Mouse (Mus musculus) forebrain, embryonic 13.5 days (tissue): ENCODE measurements at regions not wholly inside any gene's neighbourhood (a gene's known extent, or its start where the extent isn't known, plus 50 kb on each side); places are given as distances from the start of the nearest gene placed in this dataset.
A peak's percentile ranks its signal among the peaks of the same experiment; 100 is the strongest.

Experiments
- ATAC-seq: fragments of 200-750 bp; cut with Nextera tagmentation; 2 replicates; pipeline ENCODE4 v1.8.0; 2017
- H3K27ac ChIP-seq: fragments of 300-500 bp; sonication (generic); 2 replicates; pipeline ENCODE4 v1.5.1; 2015; ENCODE audit warnings: inconsistent platforms, mild to moderate bottlenecking, moderate library complexity
- H3K27me3 ChIP-seq: fragments of 300-500 bp; sonication (generic); 2 replicates; pipeline ENCODE4 v1.6.1; 2015; ENCODE audit warnings: mild to moderate bottlenecking, inconsistent platforms
- H3K36me3 ChIP-seq: fragments of 300-500 bp; sonication (generic); 2 replicates; pipeline ENCODE4 v1.6.1; 2015; ENCODE audit warnings: mild to moderate bottlenecking, inconsistent platforms; ENCODE audit not compliant: poor library complexity, severe bottlenecking
- H3K4me1 ChIP-seq: fragments of 300-500 bp; sonication (generic); 2 replicates; pipeline ENCODE4 v1.6.1; 2015; ENCODE audit warnings: inconsistent platforms
- H3K4me2 ChIP-seq: fragments of 300-500 bp; sonication (generic); 2 replicates; pipeline ENCODE4 v1.6.1; 2015; ENCODE audit warnings: inconsistent platforms, mild to moderate bottlenecking, moderate library complexity
- H3K4me3 ChIP-seq: fragments of 300-500 bp; sonication (generic); 2 replicates; pipeline ENCODE4 v1.5.1; 2015; ENCODE audit warnings: mild to moderate bottlenecking, inconsistent platforms
- H3K9ac ChIP-seq: fragments of 300-500 bp; sonication (generic); 2 replicates; pipeline ENCODE4 v1.6.1; 2015; ENCODE audit warnings: mild to moderate bottlenecking, inconsistent platforms
- H3K9me3 ChIP-seq: fragments of 300-500 bp; sonication (generic); replicated peaks from 2 replicates; pipeline ENCODE4 v1.6.1; 2016; ENCODE audit warnings: inconsistent platforms
- WGBS: fragments of 180-500 bp; shearing (Covaris S2); methylation state at CpG from one replicate; pipeline ENCODE4 v1.1.7; 2015; 5-methylcytosine and 5-hydroxymethylcytosine counted together

DNA sequence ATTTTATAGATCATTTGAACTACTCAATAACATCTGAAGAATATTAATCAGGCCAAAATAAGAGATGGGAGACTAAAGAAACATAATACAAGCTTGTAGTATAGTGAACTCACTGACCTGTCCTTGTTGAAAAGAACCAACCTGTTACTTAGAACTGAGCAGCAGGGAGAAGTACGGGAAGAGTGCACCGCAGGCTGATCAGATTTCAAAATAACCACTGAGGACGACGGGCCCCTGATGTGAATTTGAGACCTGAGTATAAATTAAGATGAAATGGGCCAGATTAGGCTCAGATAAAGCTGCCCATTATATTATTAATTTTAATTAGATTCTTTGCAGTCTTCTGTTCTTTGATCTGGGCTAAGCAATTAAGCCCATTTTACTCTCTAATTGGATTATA lies 391.2 kb upstream of the Tyrp1 start:
- ATAC-seq = no peak
- 16% methylated on average over 4 of the region's 4 CpGs for WGBS
- no peak overlapping the region for H3K4me3 ChIP-seq

DNA sequence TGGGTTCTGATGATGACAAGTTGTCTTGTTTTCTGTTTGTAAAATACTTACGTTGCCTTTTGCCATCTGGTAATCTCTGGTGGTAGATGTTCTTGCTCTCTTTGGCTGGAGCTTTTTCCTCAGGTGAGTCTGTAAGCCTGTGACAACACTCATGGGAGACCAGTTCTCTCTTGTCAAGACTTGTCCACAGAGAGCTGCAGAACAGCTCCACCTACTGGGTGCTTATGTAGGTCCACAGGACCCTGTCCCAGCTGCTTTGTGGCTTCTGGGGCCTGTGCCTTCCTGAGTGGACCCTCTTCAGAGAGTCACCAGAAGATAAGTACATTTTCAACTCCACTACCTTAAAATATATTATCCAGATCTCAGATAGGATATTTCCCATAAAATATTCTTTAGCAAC lies 370.3 kb upstream of the Tyrp1 start:
- no peak overlapping the region for H3K9ac ChIP-seq
- H3K4me3 ChIP-seq = no peak overlapping the region
- no peaks in the 10 kb centered on the region for H3K36me3 ChIP-seq
- H3K27ac ChIP-seq = no peak overlapping the region
- no peaks in the 10 kb centered on the region for H3K27me3 ChIP-seq
- no peaks in the 10 kb centered on the region for H3K9me3 ChIP-seq
- 81% methylated on average over 1 of the region's 1 CpGs for WGBS
- no peak for ATAC-seq
- H3K4me2 ChIP-seq = no peak overlapping the region
- H3K4me1 ChIP-seq = no peaks in the 10 kb centered on the region

More for the DNA sequence above, 391.2 kb upstream of the Tyrp1 start:
- Histone ChIP-seq H3K9ac (no peak overlapping the region), H3K27ac (no peak overlapping the region), H3K36me3 (no peaks in the 10 kb centered on the region), H3K4me2 (no peak overlapping the region), H3K27me3 (no peaks in the 10 kb centered on the region), H3K9me3 (no peaks in the 10 kb centered on the region), H3K4me1 (no peaks in the 10 kb centered on the region)

DNA sequence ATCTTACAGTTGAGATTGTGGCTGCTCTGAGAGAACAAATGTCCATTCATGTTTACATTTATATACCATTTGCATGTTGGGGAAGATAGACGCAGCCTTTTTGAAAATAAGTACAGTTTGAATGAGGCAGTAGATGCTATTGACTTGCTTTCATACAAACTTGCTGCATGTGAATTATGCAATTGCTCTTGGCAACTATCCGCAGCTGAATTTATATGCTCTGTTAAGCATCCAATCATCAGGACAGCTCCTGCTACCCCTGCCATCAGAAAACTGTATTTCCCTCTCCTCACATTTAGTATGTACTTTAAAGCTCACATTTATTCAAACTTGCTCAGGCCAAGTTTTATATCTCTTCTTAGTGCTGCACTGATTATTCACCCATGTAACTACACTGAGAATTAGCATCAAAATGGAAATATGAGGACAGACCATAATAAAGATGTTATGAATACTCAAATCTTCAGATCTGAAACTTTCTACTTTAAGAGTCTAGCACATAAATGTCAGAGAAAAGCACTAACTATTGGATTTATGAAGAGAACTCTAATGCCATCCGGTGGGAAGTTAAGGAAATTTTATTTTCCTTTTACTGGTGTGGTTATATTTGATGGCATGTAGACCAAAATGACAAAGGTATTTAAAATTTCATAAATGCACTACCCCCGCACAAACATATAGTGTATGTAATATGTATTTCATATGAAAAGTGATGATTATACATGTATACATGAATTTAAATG lies 358.0 kb upstream of the Tyrp1 start:
- ATAC-seq = no peak
- Histone ChIP-seq H3K9ac (no peak overlapping the region), H3K27me3 (no peaks in the 10 kb centered on the region), H3K4me3 (no peak overlapping the region), H3K27ac (no peak overlapping the region), H3K36me3 (no peaks in the 10 kb centered on the region), H3K4me2 (no peak overlapping the region), H3K4me1 (no peaks in the 10 kb centered on the region), H3K9me3 (no peaks in the 10 kb centered on the region)
- 88% methylated on average over 4 of the region's 4 CpGs for WGBS

DNA sequence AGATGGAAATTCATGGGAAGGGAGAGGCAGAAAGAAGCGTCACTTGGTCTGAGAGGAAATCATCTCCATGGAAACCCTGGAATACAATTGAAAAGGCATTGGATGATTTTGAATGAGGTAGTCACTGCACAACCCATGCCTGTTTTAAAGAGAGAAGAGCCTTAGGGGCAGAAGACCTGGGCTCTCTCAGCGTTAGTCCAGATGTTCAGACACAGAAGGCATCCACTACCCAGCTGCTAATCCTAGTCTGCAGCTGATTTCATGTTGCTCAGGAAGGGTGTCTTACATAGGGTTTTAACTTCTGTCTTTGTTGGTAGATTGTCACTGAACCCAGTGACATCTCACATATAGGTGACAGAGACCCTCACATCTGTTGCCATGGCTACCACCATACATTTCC lies 318.8 kb upstream of the Tyrp1 start:
- no peaks in the 10 kb centered on the region for H3K36me3 ChIP-seq

DNA sequence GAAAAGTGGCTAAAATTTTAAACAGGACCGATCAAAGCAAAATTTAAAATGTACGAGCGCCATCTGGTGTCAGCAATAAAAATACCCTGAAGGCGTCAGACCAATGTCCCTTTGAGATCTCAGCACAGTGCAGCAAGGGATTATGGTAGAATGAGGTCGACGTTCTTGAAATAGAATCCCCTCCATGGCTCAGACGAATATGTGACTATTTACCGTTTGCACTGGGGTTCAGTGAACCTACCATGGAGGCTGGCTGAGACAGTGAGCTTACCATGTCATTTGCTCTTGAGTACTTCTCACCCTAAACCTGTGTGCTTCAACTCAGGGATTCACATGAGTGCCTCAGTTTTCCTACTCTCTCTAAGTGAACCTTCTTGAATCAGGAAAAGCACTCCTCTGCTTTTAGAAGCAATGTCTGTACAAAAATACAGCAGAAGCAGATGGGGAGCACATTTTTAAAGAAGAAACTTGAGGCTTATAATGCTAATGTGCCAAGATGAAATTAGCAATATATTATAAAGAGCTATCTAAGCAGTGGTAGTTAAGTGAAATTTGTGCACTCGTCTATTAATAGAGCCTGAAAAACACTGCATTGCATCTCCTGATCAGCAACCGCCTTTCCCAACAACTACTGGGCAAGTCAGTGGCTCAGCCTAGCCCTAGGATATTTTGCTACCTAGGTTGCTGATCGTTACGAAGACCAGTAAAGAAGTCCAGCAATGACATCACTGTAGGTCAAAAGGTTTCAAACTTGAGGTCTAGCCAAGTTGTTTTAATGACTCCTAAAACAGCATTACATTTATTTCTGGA lies 316.2 kb upstream of the Tyrp1 start:
- Histone ChIP-seq H3K4me2 (peak overlapping the region; percentile 44), H3K27me3 (no peaks in the 10 kb centered on the region), H3K27ac (no peak overlapping the region), H3K4me3 (no peak overlapping the region), H3K9me3 (no peaks in the 10 kb centered on the region), H3K9ac (no peak overlapping the region), H3K36me3 (no peaks in the 10 kb centered on the region), H3K4me1 (peaks cover 13% of the 10 kb centered on the region; the same call in 1 of the 2 replicates)
- peak; percentile 87 for ATAC-seq
- 22% methylated on average over 12 of the region's 12 CpGs for WGBS

More for the DNA sequence above, 318.8 kb upstream of the Tyrp1 start:
- H3K4me2 ChIP-seq = no peak overlapping the region
- peaks cover 13% of the 10 kb centered on the region; the same call in 1 of the 2 replicates for H3K4me1 ChIP-seq
- no peaks in the 10 kb centered on the region for H3K9me3 ChIP-seq
- WGBS = 33% methylated on average over 2 of the region's 2 CpGs
- H3K27me3 ChIP-seq = no peaks in the 10 kb centered on the region
- no peak overlapping the region for H3K27ac ChIP-seq
- H3K9ac ChIP-seq = no peak overlapping the region
- ATAC-seq = no peak
- H3K4me3 ChIP-seq = no peak overlapping the region

DNA sequence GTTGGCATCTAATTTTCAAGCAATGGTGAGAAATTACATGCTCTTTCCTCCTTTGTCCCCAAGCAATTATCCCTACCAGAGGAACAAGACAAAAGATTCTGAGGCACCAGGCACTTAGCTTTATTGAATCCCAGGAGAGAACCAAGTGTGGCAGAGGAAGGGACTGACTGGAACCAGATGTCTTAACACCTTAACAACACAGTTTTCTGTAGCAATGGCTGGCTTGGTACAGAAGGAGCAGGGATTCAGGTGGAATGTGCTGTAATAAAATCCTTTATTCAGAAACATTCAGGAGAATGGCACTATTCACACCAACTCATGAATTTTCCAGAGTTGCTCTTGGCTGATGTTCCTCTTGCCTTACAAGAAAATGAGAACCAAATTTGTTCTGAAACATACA lies 315.3 kb upstream of the Tyrp1 start:
- Histone ChIP-seq H3K27ac (no peak overlapping the region), H3K9me3 (no peaks in the 10 kb centered on the region), H3K9ac (no peak overlapping the region), H3K4me1 (peaks cover 13% of the 10 kb centered on the region; the same call in 1 of the 2 replicates), H3K4me3 (no peak overlapping the region), H3K27me3 (no peaks in the 10 kb centered on the region), H3K36me3 (no peaks in the 10 kb centered on the region), H3K4me2 (no peak overlapping the region)
- ATAC-seq = no peak

DNA sequence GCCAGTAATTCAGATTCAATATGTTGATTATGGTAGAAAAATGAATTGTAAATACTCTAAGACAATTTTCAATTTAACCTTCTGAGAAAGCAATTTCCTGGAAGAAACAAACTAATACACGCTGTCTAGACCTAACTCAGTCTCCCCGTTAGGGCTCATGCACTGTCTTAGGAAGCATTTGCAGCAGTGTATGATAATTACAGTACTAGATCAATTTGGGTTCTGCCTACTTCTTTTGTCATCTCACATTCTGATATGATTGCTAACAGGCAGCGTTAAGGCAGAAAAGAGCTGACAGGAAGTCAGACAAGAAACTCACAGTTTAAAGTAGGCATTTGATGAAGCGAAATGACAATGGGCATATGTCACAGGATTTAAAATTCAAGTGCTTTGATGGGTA lies 294.1 kb upstream of the Tyrp1 start:
- no peak for ATAC-seq

DNA sequence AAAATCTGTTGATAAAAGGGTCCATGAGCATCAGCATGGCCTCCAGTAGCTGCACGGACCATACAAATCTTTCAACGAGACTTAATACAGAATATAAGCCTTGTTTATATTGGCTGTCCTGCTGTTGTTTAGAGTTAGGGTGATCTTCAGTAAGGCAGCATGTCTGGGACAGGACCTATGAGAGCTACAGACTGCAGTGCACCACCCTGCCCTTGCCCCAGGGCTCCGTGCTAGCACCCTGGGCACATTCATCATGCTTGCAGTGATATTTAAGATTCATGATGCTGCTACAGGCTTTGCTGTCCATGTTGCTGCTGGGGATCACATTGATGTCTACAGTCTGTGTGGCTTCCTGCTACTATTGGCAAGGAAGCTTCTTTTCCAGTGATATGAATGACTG lies 288.8 kb upstream of the Tyrp1 start:
- WGBS = 85% methylated on average over 3 of the region's 3 CpGs
- Histone ChIP-seq H3K4me1 (no peaks in the 10 kb centered on the region), H3K4me2 (no peak overlapping the region), H3K27me3 (no peaks in the 10 kb centered on the region), H3K36me3 (no peaks in the 10 kb centered on the region), H3K27ac (no peak overlapping the region), H3K4me3 (no peak overlapping the region), H3K9me3 (no peaks in the 10 kb centered on the region), H3K9ac (no peak overlapping the region)
- no peak for ATAC-seq

More for the DNA sequence above, 294.1 kb upstream of the Tyrp1 start:
- H3K4me3 ChIP-seq = no peak overlapping the region
- H3K9ac ChIP-seq = no peak overlapping the region
- H3K4me2 ChIP-seq = no peak overlapping the region
- no peak overlapping the region for H3K27ac ChIP-seq
- no peaks in the 10 kb centered on the region for H3K4me1 ChIP-seq
- no peaks in the 10 kb centered on the region for H3K36me3 ChIP-seq
- no peaks in the 10 kb centered on the region for H3K27me3 ChIP-seq
- 74% methylated on average over 4 of the region's 4 CpGs for WGBS
- no peaks in the 10 kb centered on the region for H3K9me3 ChIP-seq

DNA sequence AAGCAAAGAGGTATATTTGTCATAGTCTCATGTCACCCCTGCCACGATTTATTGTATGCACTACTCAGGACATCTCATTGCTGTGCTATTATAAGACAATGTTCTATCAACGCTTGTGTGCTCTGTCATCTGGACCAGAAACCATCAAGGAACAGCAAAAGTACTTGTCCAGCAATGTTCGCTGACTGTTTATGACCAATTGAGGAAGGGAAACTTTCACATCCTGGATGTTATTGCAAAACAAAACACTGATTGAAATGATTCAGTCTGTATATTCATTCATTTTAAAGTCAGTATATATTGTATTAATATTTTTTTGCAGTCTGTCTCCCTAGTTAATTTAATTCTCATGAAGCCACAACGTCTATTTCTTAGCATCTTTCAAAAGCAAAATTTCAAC lies 244.5 kb upstream of the Tyrp1 start:
- ATAC-seq = no peak
- H3K4me2 ChIP-seq = no peak overlapping the region
- no peaks in the 10 kb centered on the region for H3K4me1 ChIP-seq
- H3K9ac ChIP-seq = no peak overlapping the region
- H3K9me3 ChIP-seq = no peaks in the 10 kb centered on the region
- H3K27me3 ChIP-seq = no peaks in the 10 kb centered on the region
- H3K4me3 ChIP-seq = no peak overlapping the region
- no peaks in the 10 kb centered on the region for H3K36me3 ChIP-seq
- 85% methylated on average over 4 of the region's 4 CpGs for WGBS
- H3K27ac ChIP-seq = no peak overlapping the region

DNA sequence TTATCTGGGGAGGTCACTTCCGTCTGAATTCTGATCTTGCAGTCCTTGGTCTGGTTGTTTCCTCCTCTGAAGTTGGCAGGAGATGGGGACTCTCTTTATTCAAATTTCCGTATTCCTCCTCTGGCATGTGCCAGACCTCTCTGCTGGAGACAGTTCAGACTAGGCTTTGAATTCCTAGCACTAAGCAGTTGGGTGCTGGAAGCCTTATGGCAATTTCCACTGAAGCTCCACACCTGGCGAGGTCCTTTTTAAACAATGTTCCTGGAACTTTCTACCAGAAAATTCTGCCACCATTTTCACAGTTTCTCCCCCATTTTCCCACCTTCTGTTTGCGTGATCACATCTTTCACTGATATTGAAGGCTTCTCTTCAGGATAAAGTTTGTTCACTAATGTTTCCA lies 205.7 kb upstream of the Tyrp1 start:
- ATAC-seq = no peak
- 76% methylated on average over 4 of the region's 4 CpGs for WGBS
- H3K9ac ChIP-seq = no peak overlapping the region
- H3K4me3 ChIP-seq = no peak overlapping the region
- no peaks in the 10 kb centered on the region for H3K36me3 ChIP-seq
- no peak overlapping the region for H3K27ac ChIP-seq
- H3K9me3 ChIP-seq = no peaks in the 10 kb centered on the region
- H3K27me3 ChIP-seq = no peaks in the 10 kb centered on the region
- H3K4me1 ChIP-seq = no peaks in the 10 kb centered on the region
- H3K4me2 ChIP-seq = no peak overlapping the region

DNA sequence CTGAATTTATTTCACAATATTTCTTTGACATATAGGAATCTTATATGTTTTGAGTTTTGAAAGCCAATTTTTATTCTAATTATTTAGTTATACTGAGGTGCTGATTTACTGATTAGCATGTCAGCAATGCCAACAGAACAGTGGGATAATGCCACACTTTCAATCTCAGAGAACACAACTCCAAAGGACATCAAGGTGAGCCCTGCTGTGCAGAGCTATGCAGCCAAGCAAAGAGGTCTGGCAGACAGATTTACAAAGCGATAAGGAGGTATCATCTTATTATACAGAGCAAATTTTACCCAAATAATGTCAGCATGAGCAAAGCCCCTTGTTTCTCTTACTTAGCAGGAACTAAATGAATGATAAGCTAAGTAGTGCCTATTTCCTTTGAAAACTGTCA lies 204.7 kb upstream of the Tyrp1 start:
- no peak for ATAC-seq
- 70% methylated on average over 1 of the region's 1 CpGs for WGBS
- Histone ChIP-seq H3K4me2 (no peak overlapping the region), H3K36me3 (no peaks in the 10 kb centered on the region), H3K9ac (no peak overlapping the region), H3K27ac (no peak overlapping the region), H3K9me3 (no peaks in the 10 kb centered on the region), H3K4me1 (no peaks in the 10 kb centered on the region), H3K27me3 (no peaks in the 10 kb centered on the region), H3K4me3 (no peak overlapping the region)

DNA sequence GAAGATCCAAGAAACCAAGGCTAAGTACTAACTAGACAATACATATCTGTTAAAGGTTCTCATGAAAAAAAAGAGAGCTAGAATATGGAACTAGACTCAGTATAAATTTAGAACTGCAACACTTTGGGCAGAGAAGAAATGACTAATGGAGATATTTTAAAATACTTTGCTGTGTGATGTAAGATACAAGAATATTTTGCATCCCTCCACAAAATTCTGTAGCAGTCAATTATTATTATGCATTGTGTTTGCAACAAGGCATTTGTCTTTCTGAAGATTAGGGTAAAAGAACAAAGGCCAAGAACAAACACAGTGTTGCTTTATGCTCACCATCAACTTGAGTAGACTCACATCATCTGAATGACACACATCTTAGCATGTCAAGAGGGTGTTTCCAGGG lies 203.7 kb upstream of the Tyrp1 start:
- no peaks in the 10 kb centered on the region for H3K9me3 ChIP-seq
- no peaks in the 10 kb centered on the region for H3K27me3 ChIP-seq
- no peak overlapping the region for H3K9ac ChIP-seq
- ATAC-seq = no peak
- no peaks in the 10 kb centered on the region for H3K4me1 ChIP-seq
- no peak overlapping the region for H3K27ac ChIP-seq
- no peak overlapping the region for H3K4me3 ChIP-seq
- H3K36me3 ChIP-seq = no peaks in the 10 kb centered on the region
- no peak overlapping the region for H3K4me2 ChIP-seq
